Mouse (Mus musculus) cerebellum, adult 2 months (tissue): ENCODE data around the gene Serpinb9.

Experiments
- CTCF ChIP-seq: fragments of 200-500 bp; IDR thresholded peaks from 2 replicates; pipeline ENCODE4 v1.5.1; 2011; ENCODE audit warnings: low read depth, mild to moderate bottlenecking, control low read depth, low read length, moderate library complexity, borderline replicate concordance; ENCODE audit not compliant: insufficient read depth
- POLR2A ChIP-seq: fragments of 200-500 bp; IDR thresholded peaks from 2 replicates; pipeline ENCODE4 v1.6.1; 2011; ENCODE audit warnings: low read length, control low read depth, borderline replicate concordance; ENCODE audit not compliant: insufficient read depth

GRCm38 (mm10) chr13:32993152-32993893 is 9.7 kb upstream of the Serpinb9 start:
- TF ChIP-seq CTCF: no peak
- no peak for TF ChIP-seq POLR2A
